Mouse (Mus musculus): ENCODE measurements around the gene Tango6.

DNA sequence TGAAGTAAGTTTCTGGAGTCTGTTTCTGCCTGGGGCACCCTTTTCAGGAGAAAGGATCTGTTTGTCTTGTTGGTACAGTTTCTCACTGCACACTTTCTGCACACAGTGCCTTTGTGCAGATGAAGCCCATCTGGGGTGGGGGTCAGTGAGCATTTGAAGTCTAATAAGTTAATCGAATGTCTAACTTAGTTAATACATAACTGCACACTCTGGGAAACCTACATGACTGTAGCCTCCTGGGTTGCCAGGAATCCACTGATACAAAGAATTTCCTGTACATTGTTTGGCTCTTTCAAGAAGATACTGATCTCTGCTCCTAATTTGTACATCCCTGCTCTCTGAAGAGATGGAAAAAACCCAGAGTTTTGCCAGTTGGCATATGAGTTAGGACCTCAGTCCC is 117.0 kb downstream of the Tango6 start:
- TF ChIP-seq CTCF (IDR thresholded peaks at IDR 0.05; ENCODE audit: borderline replicate concordance, extremely low read depth, insufficient read depth, insufficient read length) = no peak
- no peak for TF ChIP-seq POLR2A (IDR thresholded peaks at IDR 0.05; ENCODE audit: borderline replicate concordance, extremely low read depth, insufficient read depth, insufficient read length, poor library complexity, severe bottlenecking)

Measured in brain, embryonic 14.5 days (tissue).